Mouse (Mus musculus) small intestine, adult 2 months (tissue): ENCODE data around the gene Asf1b. TPM values are rescaled to one million over a fixed set of nuclear protein-coding genes. Genes with fewer than 3 reads are reported as not detected.
A peak's percentile ranks its signal among the peaks of the same experiment; 100 is the strongest.

Experiments
- H3K27ac ChIP-seq: fragments of 200-500 bp; 2 replicates; pipeline ENCODE4 v1.5.1; 2012; ENCODE audit warnings: low read depth, low read length, control low read depth, inconsistent platforms; ENCODE audit not compliant: insufficient read depth
- H3K27me3 ChIP-seq: fragments of 200-500 bp; 2 replicates; pipeline ENCODE4 v1.6.1; 2012; ENCODE audit warnings: mild to moderate bottlenecking, moderate library complexity, low read length, inconsistent platforms; ENCODE audit not compliant: control insufficient read depth, insufficient read depth
- H3K36me3 ChIP-seq: fragments of 200-500 bp; 2 replicates; pipeline ENCODE4 v1.6.1; 2012; ENCODE audit warnings: mild to moderate bottlenecking, low read length, control low read depth, inconsistent platforms; ENCODE audit not compliant: control insufficient read depth, insufficient read depth
- H3K4me1 ChIP-seq: fragments of 200-500 bp; 2 replicates; pipeline ENCODE4 v1.6.1; 2012; ENCODE audit warnings: low read length, inconsistent platforms, mixed read lengths; ENCODE audit not compliant: control insufficient read depth, insufficient read depth, insufficient read length
- H3K4me3 ChIP-seq: fragments of 200-500 bp; 2 replicates; pipeline ENCODE4 v1.5.1; 2012; ENCODE audit warnings: low read depth, mild to moderate bottlenecking, control low read depth, inconsistent platforms, low read length, moderate library complexity
- CTCF ChIP-seq: fragments of 200-500 bp; IDR thresholded peaks from 2 replicates; pipeline ENCODE4 v1.5.1; 2012; ENCODE audit warnings: low read depth, mild to moderate bottlenecking, control low read depth, inconsistent platforms, low read length, moderate library complexity, mixed read lengths; ENCODE audit not compliant: insufficient replicate concordance, insufficient read length; ENCODE audit errors: extremely low read depth
- POLR2A ChIP-seq: fragments of 200-500 bp; IDR thresholded peaks from 2 replicates; pipeline ENCODE4 v1.6.1; 2012; ENCODE audit warnings: low read depth, mild to moderate bottlenecking, control low read depth, inconsistent platforms, low read length, moderate library complexity
- WGBS: fragments of 180-500 bp; shearing (Covaris S2); methylation state at CpG from one replicate; pipeline ENCODE4 v1.1.7; 2018; 5-methylcytosine and 5-hydroxymethylcytosine counted together
- polyA plus RNA-seq: library from polyadenylated mRNA; depleted of rRNA; stranded (reverse); fragments of >200 nt; gene quantifications from 2 replicates; pipeline ENCODE4 v1.2.3, GENCODE M21; 2012

Gene Asf1b
- polyA plus RNA-seq, 1 experiment, result 22.1 TPM

GRCm38 (mm10) chr8:83995973-83996372 is 40.7 kb downstream of the Asf1b start:
- Histone ChIP-seq H3K27ac (no peak overlapping the region), H3K4me1 (peaks cover 6% of the 10 kb centered on the region), H3K27me3 (no peaks in the 10 kb centered on the region), H3K4me3 (no peak overlapping the region), H3K36me3 (peaks cover 11% of the 10 kb centered on the region)
- TF ChIP-seq CTCF (no peak), POLR2A (no peak)
- 46% methylated on average over 12 of the region's 12 CpGs for WGBS

DNA sequence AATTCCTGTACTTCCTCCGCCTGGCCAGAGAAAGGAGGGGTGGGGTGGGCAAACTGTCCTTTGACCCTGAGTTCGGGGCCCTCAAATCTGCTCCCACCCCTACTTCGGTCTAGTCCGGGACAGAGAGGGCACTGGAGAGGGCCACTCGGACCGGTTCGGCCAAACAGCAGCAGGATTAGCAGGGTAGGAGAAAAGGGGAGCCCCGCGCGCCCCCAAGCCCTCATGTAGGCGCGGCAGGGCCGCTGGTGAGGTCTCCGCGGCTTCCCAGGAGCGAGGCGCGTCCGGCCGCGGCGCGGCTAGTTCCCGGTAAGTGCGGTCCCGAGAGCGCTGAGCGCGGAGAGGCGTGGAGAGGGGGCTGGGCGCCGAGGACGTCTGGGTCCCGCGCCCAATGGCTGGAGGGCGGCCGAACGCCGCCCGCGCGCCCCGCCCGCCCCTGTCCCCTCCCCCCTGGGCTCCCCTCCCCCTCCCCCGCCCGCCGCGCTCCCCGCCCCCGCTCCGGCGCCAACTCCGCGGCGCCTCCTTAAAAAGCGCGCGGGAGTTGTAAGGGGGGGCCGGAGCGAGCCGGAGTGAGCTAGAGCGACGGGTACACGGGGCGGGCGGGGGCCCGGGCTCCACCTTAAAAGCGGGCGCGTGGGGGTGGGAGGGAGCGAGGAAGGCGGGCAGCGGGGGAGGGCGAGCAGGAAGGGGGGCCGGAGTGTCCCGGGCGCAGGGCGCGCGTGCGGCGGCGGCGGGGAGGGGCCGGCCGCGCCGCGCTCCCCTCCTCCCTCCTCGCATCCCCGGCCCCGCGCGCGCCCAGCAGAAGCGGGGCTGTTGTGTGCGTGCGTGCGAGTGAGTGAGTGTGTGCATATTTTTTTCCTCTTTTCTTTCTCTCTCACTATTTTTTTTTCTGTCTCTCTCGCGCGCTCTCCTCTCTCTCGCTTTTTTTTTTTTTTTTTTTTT is 41.5 kb downstream of the Asf1b start:
- WGBS, result 1% methylated on average over 78 of the region's 103 CpGs
- TF ChIP-seq CTCF, result no peak
- TF ChIP-seq POLR2A, result peak; percentile 90
- Histone ChIP-seq H3K4me3 (peak overlapping the region; percentile 88), H3K27ac (peak overlapping the region; percentile 69), H3K27me3 (no peaks in the 10 kb centered on the region), H3K36me3 (peaks cover 6% of the 10 kb centered on the region), H3K4me1 (peaks cover 6% of the 10 kb centered on the region)

GRCm38 (mm10) chr8:83997511-83998141 is 42.3 kb downstream of the Asf1b start, which contains the start of gene Samd1:
Gene Samd1 (plus strand): TSS chr8:83997672.
- no peaks in the 10 kb centered on the region for H3K27me3 ChIP-seq
- 8% methylated on average over 99 of the region's 112 CpGs for WGBS
- peak within 1 kb of the TSS; percentile 88 for H3K4me3 ChIP-seq
- peaks cover 5% of the 10 kb centered on the region for H3K36me3 ChIP-seq
- H3K27ac ChIP-seq, result peak within 1 kb of the TSS; percentile 69
- H3K4me1 ChIP-seq, result peaks cover 6% of the 10 kb centered on the region
- TF ChIP-seq CTCF, result no peak
- TF ChIP-seq POLR2A, result no peak

DNA sequence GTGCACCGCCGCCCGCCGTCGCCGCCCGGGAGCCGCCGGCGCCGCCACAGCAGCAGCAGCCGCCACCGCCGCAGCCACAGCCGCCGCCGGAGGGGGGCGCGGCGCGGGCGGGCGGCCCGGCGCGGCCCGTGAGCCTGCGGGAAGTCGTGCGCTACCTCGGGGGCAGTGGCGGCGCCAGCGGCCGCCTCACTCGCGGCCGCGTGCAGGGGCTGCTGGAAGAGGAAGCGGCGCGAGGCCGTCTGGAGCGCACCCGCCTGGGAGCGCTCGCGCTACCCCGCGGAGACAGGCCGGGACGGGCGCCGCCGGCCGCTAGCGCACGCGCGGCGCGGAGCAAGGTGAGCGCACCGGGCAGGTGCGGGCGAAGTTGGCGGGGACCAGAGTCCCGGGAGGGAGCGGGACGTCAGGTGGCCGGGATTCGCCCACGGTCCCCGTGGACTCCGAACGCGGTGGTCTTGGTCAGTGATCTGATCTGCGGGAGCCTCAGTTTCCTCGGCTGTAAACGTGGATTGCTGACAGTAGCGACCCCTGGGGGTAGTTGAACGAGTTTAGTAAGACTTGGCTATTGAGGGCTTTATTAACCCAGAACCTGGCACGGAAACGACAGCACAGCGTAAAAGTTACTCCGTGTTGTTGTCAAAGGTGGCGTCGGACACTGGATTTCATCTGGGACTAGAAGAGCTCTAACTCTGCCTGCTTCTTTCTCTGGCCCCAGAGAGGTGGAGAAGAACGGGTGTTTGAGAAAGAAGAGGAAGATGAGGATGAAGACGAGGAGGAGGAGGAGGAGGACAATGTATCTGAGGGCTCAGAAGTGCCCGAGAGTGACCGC is 43.1 kb downstream of the Asf1b start:
- H3K27ac ChIP-seq, result no peak overlapping the region
- H3K36me3 ChIP-seq, result peaks cover 5% of the 10 kb centered on the region
- WGBS, result 10% methylated on average over 92 of the region's 92 CpGs
- H3K4me3 ChIP-seq, result peak overlapping the region; percentile 66
- TF ChIP-seq CTCF, result peak; percentile 50; the same call in 1 of the 2 replicates
- TF ChIP-seq POLR2A, result no peak
- no peaks in the 10 kb centered on the region for H3K27me3 ChIP-seq
- peaks cover 12% of the 10 kb centered on the region for H3K4me1 ChIP-seq

- 56% methylated on average over 16 of the region's 16 CpGs for WGBS
These were observed 43.9 kb downstream of the Asf1b start for GRCm38 (mm10) chr8:83999057-83999705.

DNA sequence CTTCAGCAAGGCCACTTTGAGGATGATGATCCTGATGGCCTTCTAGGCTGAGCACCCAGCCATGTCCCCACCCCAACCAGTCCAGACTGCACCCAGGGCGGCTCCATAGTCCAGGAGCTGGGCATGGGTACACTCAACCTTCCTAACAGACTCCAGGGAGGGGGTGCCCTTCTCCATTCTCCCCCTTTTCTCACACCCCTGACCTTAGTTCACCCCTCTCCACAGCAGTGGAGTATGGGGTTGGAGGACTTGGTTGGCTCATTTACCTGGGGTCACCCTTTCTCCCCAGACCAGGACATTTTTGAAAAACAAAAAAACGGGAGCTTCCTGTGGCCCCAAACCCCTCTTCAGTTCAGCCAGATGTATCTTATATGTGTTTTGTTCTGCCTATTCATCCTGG is 44.5 kb downstream of the Asf1b start:
- TF ChIP-seq CTCF (no peak), POLR2A (no peak)
- Histone ChIP-seq H3K36me3 (peaks cover 4% of the 10 kb centered on the region), H3K27me3 (no peaks in the 10 kb centered on the region), H3K27ac (no peak overlapping the region), H3K4me3 (no peak overlapping the region), H3K4me1 (peaks cover 12% of the 10 kb centered on the region)
- 88% methylated on average over 2 of the region's 2 CpGs for WGBS

More at GRCm38 (mm10) chr8:83999057-83999705, 43.9 kb downstream of the Asf1b start:
- Histone ChIP-seq H3K27ac (no peak overlapping the region), H3K4me1 (peaks cover 12% of the 10 kb centered on the region), H3K36me3 (peaks cover 4% of the 10 kb centered on the region), H3K27me3 (no peaks in the 10 kb centered on the region), H3K4me3 (peak overlapping the region; percentile 66)
- no peak; the same call in 1 of the 2 replicates for TF ChIP-seq POLR2A
- TF ChIP-seq CTCF, result no peak
